Mouse (Mus musculus): Measurements from ENCODE around the gene Tanc1.
A peak's percentile ranks its signal among the peaks of the same experiment; 100 is the strongest.
"Not testable (repeated sequence)": the region's sequence is repeated elsewhere in the genome, so short reads cannot be mapped to it uniquely, and the experiment has no call there.

The Tanc1 gene

DNA sequence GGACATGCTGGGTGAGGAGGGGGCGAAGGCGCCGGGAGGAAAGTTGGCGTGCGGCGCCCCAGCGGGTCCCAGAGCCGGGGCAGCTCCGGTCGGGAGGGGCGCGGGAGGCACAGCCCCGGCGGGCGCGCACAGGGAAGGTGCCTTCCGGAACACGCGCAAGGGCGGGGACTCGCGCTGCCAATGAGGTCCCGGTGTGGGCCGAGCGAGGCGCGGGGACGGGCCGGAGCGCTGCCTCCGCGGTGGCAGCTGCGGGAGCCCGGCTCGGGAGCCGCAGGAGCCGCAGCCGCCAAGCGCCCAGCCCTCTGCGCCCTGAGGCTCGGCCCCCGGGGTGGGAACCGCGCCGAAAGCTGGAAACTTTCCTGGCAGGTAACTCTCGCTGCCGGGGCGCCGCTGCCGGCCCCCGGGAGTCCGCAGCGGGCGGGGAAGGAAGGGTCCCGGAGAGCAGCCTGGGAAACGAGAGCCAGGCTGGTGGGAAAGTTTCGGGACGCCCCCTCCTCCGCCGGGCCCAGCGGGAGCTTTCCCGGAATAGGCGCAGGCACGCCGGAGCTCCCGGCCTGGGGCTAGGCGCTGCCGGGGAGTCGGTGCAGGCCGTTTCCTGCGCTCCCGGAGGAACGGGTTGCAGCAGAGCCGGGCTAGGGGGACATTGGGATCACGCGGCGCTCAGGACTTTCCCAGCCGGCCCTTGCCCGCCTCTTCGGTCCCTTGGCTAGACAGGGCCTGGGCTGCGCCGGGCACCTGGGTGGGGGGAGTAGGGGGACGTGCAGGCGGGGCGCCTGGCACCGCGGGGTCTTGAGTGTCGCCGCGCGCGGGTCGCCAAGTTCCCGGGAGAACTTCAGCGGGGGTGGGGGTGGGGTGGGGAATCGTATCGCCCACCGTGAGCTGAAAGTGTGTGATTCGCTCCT, at the start of gene Tanc1:
TSS of gene Tanc1 (plus strand) at position 212 of the 902 bp plus-strand sequence.
- peak; percentile 91 for DNase-seq

DNA sequence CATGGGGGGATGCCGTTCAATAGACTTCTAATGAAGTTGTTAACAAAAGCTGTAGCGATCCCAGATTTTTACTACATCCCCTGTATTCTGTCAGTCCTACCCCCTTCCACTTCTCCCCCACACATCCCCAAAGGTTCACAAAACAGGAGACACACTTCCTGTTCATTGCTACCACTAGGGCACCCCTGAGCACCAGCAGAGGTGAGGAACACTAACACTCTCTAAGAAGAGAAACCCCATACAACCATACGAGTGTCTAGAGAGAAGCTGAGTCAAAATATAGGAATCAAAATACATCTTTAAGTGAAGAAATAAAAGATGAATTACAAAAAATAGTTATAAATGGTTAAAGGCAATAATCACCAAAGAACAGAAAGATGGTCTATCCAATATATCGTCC, 49.6 kb upstream of the Tanc1 start:
- DNase-seq = no peak

DNA sequence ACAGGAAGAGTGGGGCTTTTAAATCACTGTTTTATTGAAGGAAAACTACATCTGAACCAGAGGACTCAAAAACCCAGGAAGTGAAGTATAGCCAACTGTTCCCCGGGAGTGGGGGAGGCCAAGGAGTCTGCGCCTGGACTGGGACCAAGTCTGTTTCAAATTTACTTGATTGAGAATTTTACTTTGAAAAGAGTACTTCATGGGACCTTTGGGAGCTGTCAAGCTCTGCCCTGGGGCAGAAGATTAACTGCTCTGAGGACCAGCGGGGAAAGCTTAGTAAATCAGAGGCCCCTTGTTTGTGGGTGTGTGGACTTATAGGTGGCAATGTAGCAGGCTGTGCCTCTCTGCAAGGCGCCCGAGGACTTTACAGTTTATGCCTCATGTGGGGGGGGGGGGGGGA, 49.1 kb upstream of the Tanc1 start:
- DNase-seq = no peak

DNA sequence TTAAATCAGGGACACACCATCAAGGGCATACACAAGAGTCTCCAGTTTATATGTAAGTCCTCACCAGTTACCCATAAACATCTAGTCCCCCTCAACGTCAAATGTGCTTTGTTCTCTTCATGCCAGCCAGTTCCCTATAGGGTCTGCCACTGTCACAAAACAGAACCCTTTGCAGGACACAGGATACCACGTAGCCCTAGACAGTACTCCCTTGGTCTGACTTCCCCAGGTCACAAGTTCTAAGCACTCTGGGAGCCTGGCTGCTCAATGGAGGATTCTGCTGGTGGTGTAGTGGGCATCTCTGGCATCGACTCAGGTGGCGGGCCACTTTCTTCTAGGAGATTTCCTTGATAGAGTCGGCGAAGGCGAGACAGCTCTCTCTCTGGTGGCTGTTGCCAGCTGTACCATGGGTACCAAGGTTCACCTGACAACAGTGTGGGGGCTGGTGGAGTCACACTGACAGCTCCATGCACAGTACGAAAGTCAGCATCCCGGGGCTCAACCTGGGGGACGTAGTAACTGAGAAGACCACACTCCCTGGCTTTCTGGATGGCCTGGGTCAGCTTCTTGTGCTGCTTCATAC, 47.7 kb upstream of the Tanc1 start:
- not testable (repeated sequence) for DNase-seq

DNA sequence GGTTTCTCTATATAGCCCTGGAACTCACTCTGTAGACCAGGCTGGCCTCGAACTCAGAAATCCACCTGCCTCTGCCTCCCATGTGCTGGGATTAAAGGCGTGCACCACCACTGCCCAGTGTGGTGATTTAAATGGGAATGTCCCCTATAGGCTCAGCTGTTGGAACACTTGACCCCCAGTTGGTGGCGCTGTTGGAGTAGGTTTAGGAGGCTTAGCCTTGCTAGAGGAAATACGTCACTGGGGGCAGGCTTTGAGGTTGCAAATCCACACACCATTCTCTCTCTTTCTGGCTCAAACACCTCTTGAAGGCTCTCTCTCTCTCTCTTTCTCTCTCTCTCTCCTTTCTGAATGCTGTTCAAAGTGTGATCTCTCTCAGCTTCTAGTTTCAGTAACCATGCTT, 46.9 kb upstream of the Tanc1 start:
- no peak for DNase-seq

DNA sequence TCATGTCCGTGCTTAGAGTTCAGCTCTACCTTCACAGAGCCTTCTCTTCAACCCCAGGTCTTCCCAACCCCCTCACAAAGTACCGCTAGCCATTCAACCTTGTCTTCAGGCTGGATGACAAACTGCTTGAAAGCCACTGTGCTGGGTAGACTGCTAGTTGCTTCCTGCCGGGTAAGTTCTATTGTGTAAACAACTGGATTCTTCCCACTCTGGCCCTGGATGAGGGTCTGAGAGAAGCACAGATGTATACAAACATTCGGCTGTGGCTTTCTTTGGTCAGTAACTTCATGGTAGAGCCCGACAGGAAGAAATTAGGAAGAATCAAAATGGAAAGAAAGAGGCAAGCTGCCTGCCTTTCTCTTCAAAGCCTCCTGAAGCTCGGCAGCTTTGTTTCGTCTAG, 30.9 kb upstream of the Tanc1 start:
- no peak for DNase-seq

DNA sequence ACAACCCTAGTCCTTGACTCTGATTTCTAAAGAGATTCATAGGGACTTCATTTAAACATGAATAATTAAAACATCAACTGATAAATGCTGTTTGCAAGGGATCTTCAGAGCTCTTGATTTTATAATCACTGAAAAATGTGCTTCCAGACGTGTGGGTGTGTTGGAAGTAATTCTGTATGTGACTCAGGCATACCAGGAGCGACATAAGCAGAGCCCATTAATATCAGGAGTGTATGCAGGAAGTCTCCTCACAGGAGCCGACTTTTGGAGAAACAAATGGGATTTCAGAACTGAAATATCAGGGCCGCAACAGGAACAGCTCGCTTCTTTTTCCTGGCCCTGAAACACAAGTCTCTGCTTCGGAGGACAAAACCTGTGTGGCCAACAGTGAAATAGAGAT, 27.9 kb upstream of the Tanc1 start:
- DNase-seq = no peak

DNA sequence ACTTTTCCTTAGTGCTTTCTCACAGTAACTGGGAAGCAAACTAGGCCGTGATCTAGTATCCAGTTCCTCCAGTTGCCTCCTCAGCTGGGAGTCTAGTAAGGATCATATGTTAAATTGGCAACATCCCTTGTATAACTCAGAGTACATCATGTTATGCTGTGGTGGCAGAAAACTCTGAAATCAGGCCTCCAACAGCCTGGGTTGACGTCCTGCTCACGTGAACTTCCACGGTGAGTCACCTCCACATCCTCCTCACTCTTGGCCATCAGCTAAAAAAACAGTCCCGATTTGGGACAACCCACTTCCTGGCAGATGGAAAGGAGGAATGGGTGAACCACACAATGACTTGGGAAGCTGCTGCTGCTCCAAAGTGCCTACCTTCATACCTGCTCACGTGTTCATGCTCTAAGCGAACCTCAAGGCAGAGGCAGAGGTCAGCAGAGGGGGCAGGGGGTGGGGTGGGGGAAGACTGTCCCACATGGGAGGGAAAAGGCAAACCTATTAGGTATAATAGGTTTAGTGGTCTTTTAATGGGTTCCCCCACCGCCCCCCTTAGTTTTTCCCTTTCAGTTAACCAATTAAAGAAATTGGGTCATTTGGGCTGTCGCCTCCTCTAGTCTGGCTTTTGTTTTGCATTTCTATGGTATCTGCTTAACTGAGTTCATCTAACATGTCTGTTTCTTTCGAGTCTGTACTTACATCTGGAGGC, 24.3 kb upstream of the Tanc1 start:
- DNase-seq = peak; percentile 89

DNA sequence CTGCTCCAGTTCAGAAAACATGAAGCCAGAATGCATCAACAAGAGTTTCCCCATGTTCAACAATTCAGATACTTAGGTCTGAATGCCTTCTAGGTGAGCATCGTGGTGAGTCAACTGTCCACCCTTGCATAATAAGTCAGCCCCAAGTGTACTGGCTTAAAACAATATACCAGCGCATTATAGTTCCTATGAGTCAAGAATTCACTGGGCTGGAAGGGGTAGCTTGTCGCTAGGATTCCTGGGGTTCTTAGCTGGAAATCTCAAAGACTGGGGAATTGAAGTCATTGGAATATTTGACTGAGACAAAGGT, 23.8 kb upstream of the Tanc1 start:
- DNase-seq = no peak

DNA sequence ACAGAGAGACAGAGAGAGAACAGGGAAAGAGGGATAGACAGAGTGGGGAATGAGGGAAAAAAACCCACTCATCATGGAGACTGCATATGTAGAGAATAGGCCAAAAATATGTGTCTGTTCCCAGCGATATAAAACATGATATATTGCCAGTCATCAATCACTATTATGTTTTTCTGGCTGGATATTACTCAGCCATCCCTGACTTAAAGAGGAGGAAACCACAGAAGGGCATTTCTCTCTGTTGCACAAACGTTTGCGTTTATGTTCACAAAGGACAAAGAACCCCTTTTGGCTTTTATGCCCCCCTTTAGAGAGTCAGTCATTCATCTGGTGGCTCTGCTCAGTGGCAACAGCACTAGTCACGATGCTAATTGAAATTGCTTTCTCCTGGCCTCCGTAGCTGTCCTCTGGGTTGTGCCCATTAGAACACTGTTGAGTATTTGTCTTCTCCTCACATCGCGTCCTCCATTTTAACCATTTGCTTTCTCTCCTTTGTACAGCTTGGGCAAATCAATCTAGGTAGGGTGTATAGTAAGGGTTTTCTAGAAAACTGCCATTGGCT, 18.4 kb upstream of the Tanc1 start:
- peak; percentile 45 for DNase-seq

DNA sequence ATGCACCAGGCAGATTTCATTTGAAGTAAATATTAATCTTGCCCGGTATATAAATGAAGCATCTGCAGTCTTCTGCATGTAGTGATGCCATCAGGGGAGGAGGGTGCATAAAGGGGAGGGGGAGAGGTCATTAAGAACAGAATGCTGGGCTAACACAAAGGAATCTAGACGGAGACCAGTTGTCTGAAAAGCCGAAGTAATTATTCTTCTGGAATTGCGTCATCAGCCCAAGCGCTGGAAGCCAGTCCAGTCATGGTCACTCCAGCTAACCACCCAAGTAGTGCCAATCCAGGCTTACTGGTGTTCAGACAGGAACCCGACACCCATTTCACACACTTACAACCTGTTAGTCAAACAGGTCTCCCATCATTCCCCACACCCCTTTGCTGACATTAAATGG, 17.7 kb upstream of the Tanc1 start:
- DNase-seq = peak; percentile 85

DNA sequence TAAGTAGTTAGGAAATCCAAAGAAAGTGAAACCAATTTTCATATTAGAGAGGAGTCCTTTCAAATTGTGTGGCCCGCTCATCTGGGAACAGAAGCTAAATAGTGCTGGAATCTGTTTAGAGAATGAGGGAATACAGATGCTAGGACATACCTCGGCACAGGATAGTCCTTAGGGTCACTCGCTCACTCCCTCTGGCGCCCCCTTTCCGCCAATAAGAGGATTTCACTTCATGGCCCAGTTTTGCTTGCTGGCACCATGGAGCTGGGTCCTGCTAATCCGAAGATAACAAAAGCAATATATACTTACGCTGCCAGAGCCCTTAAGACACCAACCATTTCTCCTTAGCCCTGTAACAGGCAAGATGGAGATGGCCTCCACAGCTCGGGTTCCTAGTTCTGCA, 15.3 kb upstream of the Tanc1 start:
- DNase-seq = peak; percentile 45

DNA sequence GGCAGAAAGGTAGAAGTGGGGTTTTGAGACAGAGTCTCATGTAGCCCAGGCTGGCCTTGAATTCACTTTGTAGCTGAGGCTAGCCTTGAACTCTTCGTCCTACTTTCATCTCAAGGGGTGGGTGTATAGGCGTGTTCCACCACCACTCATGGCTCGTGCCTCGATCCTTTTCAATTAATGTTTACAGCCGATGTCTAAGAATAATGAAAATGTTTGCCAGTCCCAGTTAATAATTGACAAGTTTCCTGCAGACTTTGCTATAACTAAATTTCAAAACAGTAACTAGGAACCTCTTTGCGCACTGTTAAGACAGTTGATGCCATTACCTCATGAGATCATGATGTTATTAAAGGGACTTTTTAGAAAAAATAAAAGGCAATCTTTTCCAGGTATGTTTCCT, 13.6 kb upstream of the Tanc1 start:
- DNase-seq = no peak

DNA sequence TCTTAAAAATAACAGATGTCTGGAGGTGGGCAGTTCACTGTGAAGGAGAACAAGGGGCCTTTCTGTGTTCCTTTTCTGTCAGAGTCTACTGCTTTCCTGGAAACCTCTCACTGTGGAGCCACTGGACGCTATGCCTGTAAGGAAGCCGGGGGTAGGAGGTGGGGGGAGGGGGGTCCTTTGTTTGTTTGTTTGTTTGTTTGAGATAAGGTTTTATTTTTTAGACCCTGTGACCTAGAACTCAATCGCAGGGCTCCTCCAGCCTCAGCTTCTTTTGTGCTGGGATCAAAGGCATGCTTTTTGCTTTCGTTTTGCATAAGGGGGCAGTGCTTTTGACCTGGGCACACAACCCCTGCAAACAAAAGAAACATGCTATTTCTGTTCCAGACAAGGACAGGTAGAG, 12.9 kb upstream of the Tanc1 start:
- no peak for DNase-seq

DNA sequence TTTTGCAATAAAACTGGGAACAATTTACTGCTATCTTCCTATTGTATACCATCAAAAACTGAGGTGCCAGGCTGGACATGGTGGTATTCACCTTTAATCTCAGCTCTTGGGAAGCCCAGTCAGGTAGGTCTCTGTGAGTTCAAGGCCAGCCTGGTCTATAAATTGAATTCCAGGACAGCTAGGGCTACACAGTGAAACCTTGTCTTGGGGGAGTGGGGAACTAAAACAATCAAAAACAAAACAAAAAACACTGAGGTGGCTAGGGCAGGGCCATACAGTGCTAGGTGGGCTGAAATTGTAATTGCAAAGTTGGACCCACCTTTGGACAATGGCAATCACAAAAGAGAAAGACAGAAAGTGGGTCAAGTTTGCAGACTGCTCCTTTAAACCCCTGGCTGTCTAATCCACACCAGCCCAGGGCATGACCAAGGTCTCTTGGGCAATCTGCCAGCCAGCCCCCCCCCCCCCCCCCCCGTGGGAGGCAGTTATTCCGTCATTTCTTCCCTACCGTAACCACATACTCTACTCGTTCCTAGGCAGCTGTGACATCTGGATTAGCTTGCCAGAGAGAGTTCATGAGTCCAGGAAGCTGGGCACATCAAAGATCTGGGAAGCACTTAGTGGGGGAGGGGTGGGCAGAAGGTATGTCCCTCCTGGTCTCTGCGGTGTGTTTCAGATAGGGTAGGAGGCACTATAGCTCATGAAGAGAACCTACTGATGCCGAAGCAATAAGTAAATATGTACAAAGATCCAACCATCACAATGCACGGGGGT, 12.3 kb upstream of the Tanc1 start:
- peak; percentile 83 for DNase-seq

DNA sequence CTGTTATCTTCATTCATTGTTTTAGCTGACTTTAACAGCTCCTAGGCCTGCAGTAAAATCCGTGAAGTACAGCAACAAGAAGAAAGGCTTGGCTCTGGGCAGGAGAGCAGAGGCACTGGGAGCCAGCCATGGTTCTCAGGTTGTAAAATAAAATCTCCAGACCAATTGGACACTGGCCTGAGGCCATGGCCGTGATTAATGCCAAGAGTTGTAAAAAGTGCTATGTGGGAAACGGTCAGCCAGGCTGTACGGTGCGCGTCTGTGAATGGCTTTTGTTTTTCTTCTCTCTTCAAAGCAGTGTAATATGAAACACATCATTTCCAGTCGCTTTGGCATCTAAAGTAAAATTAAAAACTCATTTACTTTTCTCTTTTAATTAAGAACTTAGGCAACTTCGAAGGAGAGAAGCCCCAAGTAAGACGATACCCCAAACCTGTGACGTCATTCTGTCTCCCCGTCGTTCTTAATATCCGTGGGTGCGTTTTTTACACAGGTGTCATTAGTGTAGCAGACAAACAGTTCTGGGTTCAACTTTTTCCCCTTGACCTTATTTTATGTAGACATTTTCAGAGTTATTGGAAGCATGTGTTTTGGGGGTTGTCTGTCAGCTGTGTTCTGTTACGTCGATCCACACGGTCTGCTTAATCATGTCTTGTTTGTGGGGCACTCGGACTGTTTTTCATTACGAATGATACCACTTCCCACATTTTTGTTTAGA, 11.6 kb upstream of the Tanc1 start:
- DNase-seq = no peak

DNA sequence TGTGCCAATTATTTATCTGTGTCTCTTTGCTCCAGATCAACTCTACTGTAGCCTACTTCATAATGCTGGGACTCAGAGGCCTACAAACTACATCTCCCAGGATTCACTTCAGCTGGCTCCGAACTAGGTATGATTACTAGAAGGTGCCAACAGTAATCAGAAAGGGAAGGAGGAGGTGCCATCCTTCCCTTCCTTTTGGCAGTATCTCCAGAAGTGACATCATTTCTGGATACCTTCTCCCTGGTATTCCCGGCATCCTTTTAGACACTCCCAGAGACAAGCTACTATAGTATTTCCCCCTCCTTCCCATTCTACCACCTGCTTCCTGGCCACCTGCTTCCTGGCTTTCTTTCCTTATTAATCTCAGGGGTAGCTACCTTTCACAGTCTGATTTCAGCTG, 10.9 kb upstream of the Tanc1 start:
- DNase-seq = no peak

DNA sequence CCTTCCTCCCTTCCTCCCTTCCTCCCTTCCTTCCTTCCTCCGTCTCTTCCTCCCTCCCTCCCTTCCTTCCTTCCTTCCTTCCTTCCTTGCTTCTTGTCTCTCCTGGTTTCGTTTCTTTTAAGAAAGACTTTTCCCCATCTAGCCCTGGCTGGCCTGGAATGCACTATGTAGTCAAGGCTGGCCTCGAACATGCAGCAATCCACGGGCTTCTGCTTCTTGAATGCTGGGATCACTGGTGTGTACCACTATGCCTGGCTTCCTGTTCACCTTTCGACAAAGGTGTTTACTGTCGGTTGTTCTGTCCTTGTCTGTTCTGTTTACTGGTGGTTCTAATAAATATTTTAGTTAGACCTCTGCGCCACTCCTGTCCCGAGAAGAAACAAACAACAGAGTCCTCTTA, 10.4 kb upstream of the Tanc1 start:
- DNase-seq = no peak

DNA sequence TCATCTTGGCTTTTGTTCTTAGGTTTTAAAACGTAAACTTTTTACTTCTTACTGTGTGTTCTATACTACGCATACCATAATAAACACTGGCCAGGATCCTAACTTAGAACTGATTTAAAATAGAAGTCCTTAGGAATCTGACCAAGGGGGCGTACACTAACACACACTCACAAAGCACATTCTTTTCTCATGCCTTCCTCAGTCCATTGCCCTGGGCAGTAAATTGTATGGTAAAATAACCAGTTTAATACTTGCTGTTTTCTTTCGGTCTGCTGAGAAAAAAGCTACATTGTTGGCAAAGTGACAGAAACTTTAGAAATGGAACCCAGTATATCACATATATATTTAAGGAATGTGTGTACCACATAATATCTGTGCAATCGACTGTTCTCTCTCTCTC, 2.9 kb upstream of the Tanc1 start:
- DNase-seq = no peak

DNA sequence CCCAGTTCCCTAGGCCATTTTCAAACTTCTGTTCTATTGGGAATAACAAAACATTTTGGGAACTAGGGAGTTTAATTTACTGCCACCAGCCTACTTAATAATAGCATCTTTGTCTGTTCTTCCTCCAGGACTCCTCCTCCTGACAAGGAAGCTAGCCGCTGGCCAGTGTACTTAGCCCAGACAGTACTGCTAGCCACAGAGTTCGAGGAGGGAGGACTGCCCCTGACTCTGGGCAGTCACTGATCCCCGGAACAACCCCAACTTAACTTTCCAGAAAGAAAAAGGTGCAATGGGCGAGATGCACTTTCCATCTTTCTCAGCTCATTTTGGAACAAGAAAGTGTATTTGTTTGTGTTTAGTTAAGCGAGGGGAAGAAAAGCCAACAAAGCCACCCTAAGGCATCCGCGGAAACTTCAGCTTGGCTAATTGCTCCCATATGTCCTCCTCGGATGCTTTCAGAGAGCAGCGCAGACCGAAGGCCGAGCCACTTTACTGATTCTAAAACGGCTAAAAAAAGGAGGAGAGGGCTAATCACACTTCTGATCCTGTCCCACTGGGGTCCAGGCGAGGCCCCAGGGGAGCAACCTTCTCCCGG, 529 bp upstream of the Tanc1 start:
- no peak for DNase-seq

DNA sequence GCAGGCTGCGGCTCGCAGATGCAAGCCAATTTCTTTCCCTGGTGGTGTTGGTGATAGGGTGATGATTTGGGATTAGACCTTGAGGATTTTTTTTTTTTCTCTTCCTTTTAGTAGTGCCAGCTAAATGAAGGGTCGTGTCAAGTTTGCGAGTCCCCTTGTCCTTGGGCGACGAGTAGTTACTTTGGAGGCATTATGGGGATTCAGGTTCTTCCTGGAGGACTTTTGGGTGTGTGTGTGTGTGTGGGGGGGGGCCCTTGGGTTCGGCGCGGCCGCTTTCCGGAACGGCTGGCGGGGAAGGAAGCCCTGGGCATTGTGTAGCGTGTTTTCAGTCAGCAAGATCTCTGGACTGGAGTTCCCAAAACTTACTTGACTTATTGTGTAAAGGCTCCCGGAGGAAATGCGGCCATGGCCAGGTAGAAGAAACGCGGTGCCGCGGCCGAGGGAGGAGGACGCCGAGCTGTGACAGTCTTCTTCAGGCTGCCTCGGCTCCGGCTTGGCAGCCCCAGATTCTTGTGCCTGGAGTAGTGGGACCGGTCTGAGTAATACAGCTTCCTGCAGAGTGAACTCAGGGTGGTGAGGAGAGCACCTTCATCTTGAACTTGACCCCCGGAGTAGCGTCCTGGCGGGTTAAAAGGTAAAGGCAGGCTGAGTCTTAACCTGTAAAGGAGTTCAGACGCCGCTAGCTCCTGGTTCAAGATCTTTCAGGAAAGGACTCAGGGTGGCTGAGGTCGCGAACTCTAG, 1.1 kb downstream of the Tanc1 start:
- DNase-seq = no peak

All from retina, postnatal 1 day (tissue).